Mouse (Mus musculus) regulatory T cell (primary cell): Measurements from ENCODE around the gene Ifitm3.

ENCODE experiments used
- in situ Hi-C: fragments of 300-600 bp; cut with MboI, MseI; formaldehyde crosslinking; loops from one replicate; pipeline ENCODE4 v1.15.1; 2025; ENCODE audit warnings: high pct_unique_total_duplicates

Ifitm3 gene

DNA sequence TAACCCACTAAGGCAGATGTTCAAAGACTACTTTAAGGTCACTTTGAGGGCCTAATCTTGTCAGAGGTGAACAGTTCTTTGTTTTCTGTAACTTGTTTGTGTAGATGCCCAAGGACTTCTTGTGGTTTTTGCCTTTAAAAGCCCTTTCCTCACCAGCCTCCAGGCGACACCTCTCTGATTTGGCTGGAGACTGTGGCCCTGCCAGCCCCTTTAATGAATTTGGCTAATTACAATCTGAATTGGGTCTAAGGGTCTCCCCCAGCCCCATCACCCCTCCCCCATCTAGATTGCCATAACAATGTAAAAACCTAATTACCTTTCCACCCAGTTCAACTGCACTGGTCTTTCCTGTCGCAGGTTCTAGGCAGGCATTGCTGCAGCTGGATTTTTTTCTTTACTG, 47.8 kb downstream of the Ifitm3 start:
- in situ Hi-C loops: no loop called here

DNA sequence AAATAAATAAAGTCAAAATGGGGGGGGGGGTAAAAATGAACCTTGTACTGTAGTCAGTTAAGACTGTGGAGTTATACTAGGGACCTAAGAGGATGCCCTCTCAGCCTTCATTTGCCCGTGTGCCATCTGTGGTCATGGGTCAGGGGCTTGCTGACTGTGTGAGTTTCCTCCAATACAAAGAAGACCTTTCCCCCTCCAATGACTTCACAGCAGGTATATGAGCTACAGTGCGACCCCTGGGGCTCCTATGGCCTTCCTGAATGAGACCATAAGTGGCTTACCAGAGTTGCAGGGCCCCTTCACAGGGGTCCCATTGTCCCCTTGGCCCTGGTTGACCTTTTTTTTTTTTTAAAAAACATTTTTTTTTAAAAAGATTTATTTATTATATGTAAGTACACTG, 49.2 kb downstream of the Ifitm3 start:
- in situ Hi-C loops: no loop called here

DNA sequence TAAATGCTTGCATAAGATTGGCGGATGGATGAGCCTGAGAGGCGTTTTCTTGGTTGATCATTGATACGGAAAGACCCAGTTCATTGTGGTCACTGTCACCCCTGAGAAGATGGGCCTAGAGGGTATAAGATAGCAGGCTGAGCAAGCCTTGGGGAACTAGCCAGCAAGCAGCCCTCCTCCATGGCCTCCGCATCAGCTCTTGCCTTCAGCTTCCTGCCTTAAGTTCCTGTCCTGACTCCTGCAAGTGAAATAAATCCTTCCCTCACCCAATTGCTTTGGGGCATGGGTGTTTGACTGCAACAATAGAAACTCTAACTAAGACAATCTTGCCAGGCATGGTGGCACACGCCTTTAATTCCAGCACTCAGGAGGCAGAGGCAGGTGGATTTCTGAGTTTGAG, 50.5 kb downstream of the Ifitm3 start:
- in situ Hi-C loops: no loop called here
